Mouse (Mus musculus): ENCODE results near the gene Pts.

Pts gene

GRCm38 (mm10) chr9:50493777-50494176 is 34.7 kb downstream of the Pts start:
- no peak for DNase-seq (ENCODE audit: low read depth in 2 of 2, low spot score in 2 of 2)

- DNase-seq (ENCODE audit: low read depth in 2 of 2, low spot score in 2 of 2): no peak
These were observed 36.9 kb downstream of the Pts start for GRCm38 (mm10) chr9:50491531-50492045.

GRCm38 (mm10) chr9:50490836-50491235 is 37.7 kb downstream of the Pts start:
- no peak for DNase-seq (ENCODE audit: low read depth in 2 of 2, low spot score in 2 of 2)

- DNase-seq (ENCODE audit: low read depth in 2 of 2, low spot score in 2 of 2): no peak
These were observed 43.0 kb downstream of the Pts start for GRCm38 (mm10) chr9:50485521-50485920.

- no peak for DNase-seq (ENCODE audit: low read depth in 2 of 2, low spot score in 2 of 2)
These were observed 45.8 kb downstream of the Pts start for GRCm38 (mm10) chr9:50482743-50483142.

GRCm38 (mm10) chr9:50479476-50479875 is 49.0 kb downstream of the Pts start:
- DNase-seq (ENCODE audit: low read depth in 2 of 2, low spot score in 2 of 2): no peak

- no peak for DNase-seq (ENCODE audit: low read depth in 2 of 2, low spot score in 2 of 2)
These were observed 49.7 kb downstream of the Pts start for GRCm38 (mm10) chr9:50478826-50479225.

GRCm38 (mm10) chr9:50477270-50477669 is 51.3 kb downstream of the Pts start:
- no peak for DNase-seq (ENCODE audit: low read depth in 2 of 2, low spot score in 2 of 2)

- DNase-seq (ENCODE audit: low read depth in 2 of 2, low spot score in 2 of 2): no peak
These were observed 51.9 kb downstream of the Pts start for GRCm38 (mm10) chr9:50476651-50477050.

GRCm38 (mm10) chr9:50475745-50476144 is 52.8 kb downstream of the Pts start:
- DNase-seq (ENCODE audit: low read depth in 2 of 2, low spot score in 2 of 2): no peak

- DNase-seq (ENCODE audit: low read depth in 2 of 2, low spot score in 2 of 2): no peak
These were observed 53.2 kb downstream of the Pts start for GRCm38 (mm10) chr9:50475318-50475717.
